Mouse (Mus musculus): ENCODE data around the gene Krt80. TPM values are rescaled to one million over a fixed set of nuclear protein-coding genes. Genes with fewer than 3 reads are reported as not detected.

Gene Krt80
- polyA plus RNA-seq, 1 experiment from 2014 or later = not detected

DNA sequence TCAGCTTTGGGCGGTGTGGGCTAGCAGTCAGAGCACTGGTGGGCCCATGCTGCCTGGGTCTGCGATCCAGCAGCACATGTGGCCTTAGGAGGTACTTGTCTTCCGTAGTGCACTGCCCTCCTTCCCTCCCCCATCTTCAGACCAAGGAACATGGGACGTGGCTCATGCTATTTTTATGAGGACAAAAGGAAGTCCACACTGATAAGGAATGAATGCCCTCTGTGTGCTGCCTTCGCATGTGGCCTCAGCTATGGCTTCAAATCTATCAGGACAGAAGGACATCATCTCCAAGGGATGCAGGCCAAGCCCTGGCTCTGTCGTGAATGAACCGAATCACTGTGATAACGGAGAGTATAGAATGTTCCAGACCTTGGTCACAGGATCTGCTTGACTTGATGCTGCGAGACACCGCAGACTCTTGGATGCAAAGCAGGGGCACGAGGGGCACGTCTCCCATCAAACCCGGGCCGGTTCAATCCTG is 70.4 kb downstream of the Krt80 start:
- H3K27me3 ChIP-seq (replicated peaks; ENCODE audit: control insufficient read depth, insufficient read depth, low read length) = no peaks in the 10 kb centered on the region
- H3K27ac ChIP-seq (ENCODE audit: low read depth, low read length) = no peak overlapping the region; the same call in 1 of the 2 replicates
- no peak overlapping the region for H3K9ac ChIP-seq (ENCODE audit: low read depth, low read length)
- peaks cover 11% of the 10 kb centered on the region for H3K4me1 ChIP-seq (replicated peaks; ENCODE audit: control insufficient read depth, insufficient read depth, low read length)
- H3K36me3 ChIP-seq (ENCODE audit: control insufficient read depth, insufficient read depth, low read length) = no peaks in the 10 kb centered on the region
- ATAC-seq (replicated peaks; ENCODE audit: low FRiP score) (peak; percentile 37; the same call in 1 of the 2 replicates), DNase-seq (ENCODE audit: low spot score) (no peak)
- H3K4me3 ChIP-seq (ENCODE audit: low read depth, low read length) = no peak overlapping the region
- WGBS = 59% methylated on average over 14 of the region's 14 CpGs
- no peaks in the 10 kb centered on the region for H3K9me3 ChIP-seq (ENCODE audit: control insufficient read depth, low read length)
- no peak overlapping the region for H3K4me2 ChIP-seq

DNA sequence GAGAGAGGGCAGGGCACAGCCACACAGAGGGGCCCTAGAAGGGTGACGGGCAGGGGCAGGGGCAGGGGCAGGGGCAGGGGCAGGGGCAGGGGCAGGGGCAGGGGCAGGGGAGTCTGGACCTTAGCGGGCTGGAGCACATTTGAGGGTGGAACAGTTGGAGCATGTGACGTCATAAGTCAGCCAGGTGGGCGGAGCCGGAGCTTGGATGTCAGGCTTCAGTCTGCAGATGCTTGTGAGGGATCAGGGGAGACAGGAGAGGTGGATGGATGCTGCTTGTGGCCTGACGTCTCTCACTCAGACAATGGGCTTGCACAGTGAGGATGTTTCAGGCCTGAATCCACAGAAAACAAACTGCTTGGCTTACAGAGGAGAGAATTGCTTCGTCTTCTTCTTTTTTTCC is 71.4 kb downstream of the Krt80 start:
- no peak for DNase-seq (ENCODE audit: low spot score)
- Histone ChIP-seq H3K4me1 (replicated peaks; ENCODE audit: control insufficient read depth, insufficient read depth, low read length) (peaks cover 11% of the 10 kb centered on the region), H3K4me2 (peak overlapping the region; percentile 16; the same call in 1 of the 2 replicates), H3K9me3 (ENCODE audit: control insufficient read depth, low read length) (no peaks in the 10 kb centered on the region), H3K36me3 (ENCODE audit: control insufficient read depth, insufficient read depth, low read length) (no peaks in the 10 kb centered on the region), H3K4me3 (ENCODE audit: low read depth, low read length) (no peak overlapping the region), H3K27ac (ENCODE audit: low read depth, low read length) (no peak overlapping the region), H3K27me3 (replicated peaks; ENCODE audit: control insufficient read depth, insufficient read depth, low read length) (no peaks in the 10 kb centered on the region), H3K9ac (ENCODE audit: low read depth, low read length) (no peak overlapping the region)
- no peak for ATAC-seq (replicated peaks; ENCODE audit: low FRiP score)
- WGBS = 27% methylated on average over 7 of the region's 7 CpGs

DNA sequence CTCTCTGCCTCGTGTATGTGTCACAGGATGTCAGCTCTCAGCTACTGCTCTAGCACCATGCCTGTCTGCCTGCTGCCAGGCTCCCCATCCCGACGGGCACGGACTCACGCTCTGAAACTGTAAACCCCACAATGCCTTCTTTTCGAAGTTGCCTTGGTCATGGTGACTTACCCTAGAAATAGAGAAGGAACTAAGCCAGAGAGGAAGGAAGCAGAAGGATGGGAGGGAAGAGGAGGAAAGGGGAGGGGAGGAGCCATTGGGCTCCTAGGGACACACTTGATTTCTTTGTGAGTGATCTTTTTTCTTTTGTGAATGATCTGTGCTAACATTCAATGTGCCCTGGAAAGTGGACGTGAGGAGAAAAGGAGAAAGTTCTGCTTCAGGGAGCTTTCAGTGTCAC is 72.0 kb downstream of the Krt80 start:
- no peak overlapping the region for H3K27ac ChIP-seq (ENCODE audit: low read depth, low read length)
- H3K4me2 ChIP-seq = peak overlapping the region; percentile 16; the same call in 1 of the 2 replicates
- no peak overlapping the region for H3K4me3 ChIP-seq (ENCODE audit: low read depth, low read length)
- H3K27me3 ChIP-seq (replicated peaks; ENCODE audit: control insufficient read depth, insufficient read depth, low read length) = no peaks in the 10 kb centered on the region
- 40% methylated on average over 7 of the region's 7 CpGs for WGBS
- no peak overlapping the region for H3K9ac ChIP-seq (ENCODE audit: low read depth, low read length)
- ATAC-seq (replicated peaks; ENCODE audit: low FRiP score) (no peak), DNase-seq (ENCODE audit: low spot score) (no peak)
- no peaks in the 10 kb centered on the region for H3K9me3 ChIP-seq (ENCODE audit: control insufficient read depth, low read length)
- peaks cover 11% of the 10 kb centered on the region for H3K4me1 ChIP-seq (replicated peaks; ENCODE audit: control insufficient read depth, insufficient read depth, low read length)
- H3K36me3 ChIP-seq (ENCODE audit: control insufficient read depth, insufficient read depth, low read length) = no peaks in the 10 kb centered on the region

MicroRNAs within 50 kb of the gene (microRNA counts, 519-probe panel; counts per million panel counts)
- microRNA mmu-miR-1941-3p (not detected), microRNA mmu-miR-1941-5p (not detected)

Small RNA genes lying within 50 kb of the gene (microRNA-seq; reads per million reads assigned to microRNA genes)
- gene Mir1941 (ENCODE audit: borderline number of aligned reads) = not detected

Other genes starting within 250 kb of the Krt80 start
- gene Acvrl1, start 241.6 kb downstream of the Krt80 start, polyA plus RNA-seq (2014; fragmentation: Nextera tagmentation; extraction: Ambion mirVana) = 2.5 TPM in 2 replicates
- gene Acvr1b, start 196.1 kb downstream of the Krt80 start, polyA plus RNA-seq (2014; fragmentation: Nextera tagmentation; extraction: Ambion mirVana) = 4.2 and 4.4 TPM in 2 replicates
- 1.5 and 1.7 TPM in 2 replicates for gene Grasp, start 146.0 kb downstream of the Krt80 start, polyA plus RNA-seq (2014; fragmentation: Nextera tagmentation; extraction: Ambion mirVana)
- gene Nr4a1, start 115.9 kb downstream of the Krt80 start, polyA plus RNA-seq (2014; fragmentation: Nextera tagmentation; extraction: Ambion mirVana) = 1.8 and 2.4 TPM in 2 replicates
- 52.6 and 54.9 TPM in 2 replicates for gene Atg101, start 85.9 kb downstream of the Krt80 start, polyA plus RNA-seq (2014; fragmentation: Nextera tagmentation; extraction: Ambion mirVana)
- 0.58 and 0.94 TPM in 2 replicates for gene 6030408B16Rik, start 77.0 kb downstream of the Krt80 start, polyA plus RNA-seq (2014; fragmentation: Nextera tagmentation; extraction: Ambion mirVana)
- gene Krt7, start 40.9 kb upstream of the Krt80 start, polyA plus RNA-seq (2014; fragmentation: Nextera tagmentation; extraction: Ambion mirVana) = 13.3 and 13.9 TPM in 2 replicates
- gene Krt87, start 68.6 kb upstream of the Krt80 start, polyA plus RNA-seq (2014; fragmentation: Nextera tagmentation; extraction: Ambion mirVana) = not detected in 2 replicates
- gene Krt88, start 77.6 kb upstream of the Krt80 start, polyA plus RNA-seq (2014; fragmentation: Nextera tagmentation; extraction: Ambion mirVana) = not detected in 2 replicates
- not detected in 2 replicates for gene Krt81, start 93.6 kb upstream of the Krt80 start, polyA plus RNA-seq (2014; fragmentation: Nextera tagmentation; extraction: Ambion mirVana)
- gene Krt86, start 103.3 kb upstream of the Krt80 start, polyA plus RNA-seq (2014; fragmentation: Nextera tagmentation; extraction: Ambion mirVana) = not detected in 2 replicates
- gene Krt83, start 121.3 kb upstream of the Krt80 start, polyA plus RNA-seq (2014; fragmentation: Nextera tagmentation; extraction: Ambion mirVana) = not detected in 2 replicates
- not detected in 2 replicates for gene Gm49425, start 147.1 kb upstream of the Krt80 start, polyA plus RNA-seq (2014; fragmentation: Nextera tagmentation; extraction: Ambion mirVana)
- not detected in 2 replicates for gene Krt84, start 162.7 kb upstream of the Krt80 start, polyA plus RNA-seq (2014; fragmentation: Nextera tagmentation; extraction: Ambion mirVana)
- not detected in 2 replicates for gene Krt82, start 180.5 kb upstream of the Krt80 start, polyA plus RNA-seq (2014; fragmentation: Nextera tagmentation; extraction: Ambion mirVana)
- 0.06 and 0.08 TPM in 2 replicates for gene Krt90, start 192.8 kb upstream of the Krt80 start, polyA plus RNA-seq (2014; fragmentation: Nextera tagmentation; extraction: Ambion mirVana)
- not detected in 2 replicates for gene Krt75, start 203.7 kb upstream of the Krt80 start, polyA plus RNA-seq (2014; fragmentation: Nextera tagmentation; extraction: Ambion mirVana)

All from liver, embryonic 11.5 days (tissue).